Mouse (Mus musculus): ENCODE results near the gene Rbm33.

DNA sequence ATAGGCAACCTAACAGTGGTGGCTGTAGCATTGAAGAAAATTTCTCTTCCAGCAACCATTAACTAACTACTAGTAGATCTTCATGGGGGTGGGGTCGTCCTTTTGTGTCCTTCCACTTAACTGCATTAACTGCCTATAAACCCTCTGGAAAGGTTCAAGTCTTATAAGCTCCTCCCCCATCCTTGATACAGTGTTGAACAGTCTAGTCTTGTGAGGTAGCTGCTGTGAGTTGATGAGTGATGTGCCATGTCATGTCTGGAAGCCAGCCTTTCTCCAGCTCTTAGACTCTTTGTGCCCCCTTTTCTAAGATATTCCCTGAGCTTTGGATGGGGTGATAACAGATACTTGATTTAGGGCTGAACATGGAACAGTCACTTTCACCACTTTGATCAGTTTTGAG is 7.5 kb downstream of the Rbm33 start:
- no peak for TF ChIP-seq POLR2A (IDR thresholded peaks at IDR 0.05; ENCODE audit: insufficient read depth, low read depth, low read length)
- no peak for TF ChIP-seq CTCF (IDR thresholded peaks at IDR 0.05)
